Mouse (Mus musculus) T-helper 2 cell (primary cell): ENCODE results near the gene Npdc1.

Experiments
- in situ Hi-C: fragments of 300-600 bp; cut with MboI, MseI; formaldehyde crosslinking; loops from one replicate; pipeline ENCODE4 v1.15.1; 2025; ENCODE audit warnings: high pct_unique_total_duplicates

Npdc1 gene

DNA sequence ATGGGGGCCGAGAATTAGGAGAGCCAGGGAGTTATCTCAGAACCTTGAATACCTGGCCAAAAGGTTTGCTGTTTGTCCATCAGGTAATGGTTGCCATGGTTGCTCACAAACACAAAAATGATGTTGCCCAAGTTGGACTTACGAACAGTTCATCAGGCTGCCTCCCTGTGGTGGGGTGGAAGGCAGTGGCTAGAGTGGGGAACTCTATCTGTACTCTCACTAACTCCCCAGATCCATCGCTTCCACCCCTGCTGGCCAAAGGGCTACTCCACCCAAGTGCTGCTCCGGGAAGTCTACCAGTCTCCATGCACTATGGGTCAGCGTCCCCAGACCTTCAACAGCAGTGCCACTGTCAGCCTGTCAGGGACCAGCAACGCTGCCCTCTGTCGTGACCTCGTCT lies at the start of gene Npdc1:
Gene Npdc1, plus strand, starts transcription at position 301 of the 400 bp plus-strand sequence.
- in situ Hi-C loops, result no loop called here

DNA sequence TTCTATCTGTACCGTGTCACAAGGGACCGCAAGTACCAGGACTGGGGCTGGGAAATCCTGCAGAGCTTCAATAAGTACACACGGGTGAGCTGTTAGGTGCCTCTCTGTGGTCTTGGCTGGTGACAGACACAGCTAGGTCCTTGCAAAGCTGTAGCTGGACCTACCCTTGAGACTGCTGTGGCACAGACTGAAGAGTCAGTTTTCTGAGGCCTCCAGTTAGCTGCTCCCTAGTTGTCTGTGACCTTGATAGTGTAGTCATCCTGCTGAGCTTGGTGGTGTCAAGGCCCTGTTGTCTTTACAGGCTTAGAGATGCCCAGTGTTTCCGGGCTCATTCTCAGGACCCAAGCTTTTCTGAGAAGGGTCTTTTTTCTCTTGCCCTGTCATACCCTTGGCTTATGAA lies 49.7 kb upstream of the Npdc1 start:
- in situ Hi-C loops, result no loop called here

DNA sequence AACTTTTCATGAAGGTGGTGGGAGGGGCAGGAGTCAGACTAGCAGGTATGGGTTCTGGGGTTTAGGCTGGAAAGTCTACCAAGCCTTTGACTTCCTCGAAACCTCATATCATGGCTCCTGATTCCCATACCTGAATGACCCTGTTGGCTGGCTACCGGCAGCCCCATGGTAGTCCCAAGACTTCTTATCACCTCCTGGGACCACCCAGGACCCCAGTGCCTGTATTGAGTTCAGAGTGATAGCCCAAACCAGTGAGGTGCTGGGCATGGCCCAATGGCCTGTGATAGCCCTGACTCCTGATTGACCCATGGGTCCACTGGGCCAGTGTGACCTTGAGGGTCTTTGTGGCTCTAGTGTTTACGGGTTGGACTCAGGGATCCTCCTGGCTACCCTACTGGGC lies 48.5 kb upstream of the Npdc1 start:
- in situ Hi-C loops, result no loop called here

- in situ Hi-C loops, result no loop called here
Measured at GRCm38 (mm10) chr2:25354211-25354610, 44.9 kb upstream of the Npdc1 start.

DNA sequence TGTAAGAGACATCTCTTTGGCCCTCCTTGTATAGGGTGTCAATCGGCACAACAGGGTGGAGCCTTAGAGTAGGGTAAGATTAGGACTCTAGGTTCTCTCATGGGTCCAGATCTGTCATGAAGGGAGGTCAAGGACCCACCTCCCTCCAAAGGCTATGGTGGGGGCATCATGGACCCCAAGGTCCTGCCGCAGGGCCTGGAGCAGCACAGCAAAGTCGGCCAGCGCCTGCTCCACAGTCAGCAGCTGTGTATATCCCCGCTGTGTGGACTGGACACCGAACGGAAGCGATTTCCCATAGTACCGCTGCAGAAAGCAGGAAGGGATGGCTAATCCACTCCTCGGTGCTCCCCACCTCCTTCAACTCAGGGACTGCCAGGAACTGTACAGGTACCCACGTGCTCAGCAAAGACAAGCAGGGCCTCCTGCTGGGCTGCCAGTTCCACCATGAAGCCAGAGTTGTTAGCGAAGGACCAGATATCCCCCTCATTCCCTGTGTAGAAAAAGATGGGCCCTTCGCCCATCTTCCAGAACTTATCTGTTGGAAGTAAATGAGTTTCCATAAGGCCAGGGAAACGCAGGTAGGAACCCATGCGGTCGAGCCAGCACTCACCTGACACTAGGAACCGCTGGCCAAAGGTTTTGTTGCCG lies 43.6 kb upstream of the Npdc1 start:
- in situ Hi-C loops, result no loop called here

- in situ Hi-C loops, result no loop called here
Measured at GRCm38 (mm10) chr2:25356208-25357079, 42.7 kb upstream of the Npdc1 start, which contains the start of gene Dpp7. Gene Dpp7 (minus strand): TSS chr2:25356359.

GRCm38 (mm10) chr2:25359848-25360247 lies 39.3 kb upstream of the Npdc1 start:
- in situ Hi-C loops, result no loop called here

DNA sequence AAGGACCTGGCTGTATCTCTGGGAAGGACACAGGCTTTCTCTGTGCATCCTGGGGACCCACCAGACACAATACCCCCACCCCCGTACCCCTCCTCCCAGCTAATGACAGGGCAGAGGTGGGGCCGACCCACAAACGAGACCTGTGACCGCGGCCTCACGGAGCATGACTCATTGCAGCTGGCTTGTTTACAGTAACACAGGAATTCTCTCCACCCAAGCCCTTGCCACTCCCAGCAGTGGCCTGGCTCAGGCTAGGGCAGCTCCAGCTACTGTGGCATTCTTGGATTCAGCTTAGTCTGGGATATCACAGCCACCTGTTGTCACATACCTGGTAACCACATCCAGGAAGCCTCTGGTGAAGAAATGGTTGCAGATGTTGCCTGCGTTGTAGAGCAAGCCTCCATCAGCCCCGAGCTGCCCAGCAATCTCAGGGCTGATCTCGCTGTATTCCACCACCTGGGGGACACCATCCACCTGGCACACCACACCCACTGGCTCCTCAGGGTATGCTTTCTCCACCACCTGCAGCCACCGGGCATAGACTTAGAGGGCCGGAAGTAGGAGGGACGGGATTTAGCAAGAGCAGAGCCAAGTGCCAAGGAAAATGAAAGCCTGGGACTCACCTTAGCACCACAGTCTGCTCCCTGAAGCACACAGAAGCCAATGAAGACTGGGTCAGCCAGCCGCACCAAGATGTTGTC lies 35.5 kb upstream of the Npdc1 start:
- in situ Hi-C loops, result no loop called here

DNA sequence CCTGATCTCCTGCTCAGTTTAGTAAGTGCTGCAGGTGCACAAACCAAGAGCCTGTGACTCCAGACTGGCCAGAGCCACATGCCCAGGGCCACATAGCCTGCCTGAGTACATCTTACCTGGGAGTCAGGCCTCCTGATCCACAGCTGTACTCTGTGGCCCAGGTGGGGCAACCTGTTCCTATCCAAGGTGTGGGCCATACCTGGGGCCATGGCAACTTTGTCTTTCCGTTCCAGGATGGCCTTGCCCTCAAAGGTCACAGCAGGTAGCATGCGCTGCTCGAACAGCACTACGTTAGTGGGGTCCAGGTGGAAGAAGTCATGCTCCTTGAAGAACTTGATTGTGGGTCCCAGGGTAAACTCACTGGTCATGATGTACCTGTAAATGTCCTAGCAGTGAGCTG lies 34.8 kb upstream of the Npdc1 start:
- in situ Hi-C loops, result no loop called here

DNA sequence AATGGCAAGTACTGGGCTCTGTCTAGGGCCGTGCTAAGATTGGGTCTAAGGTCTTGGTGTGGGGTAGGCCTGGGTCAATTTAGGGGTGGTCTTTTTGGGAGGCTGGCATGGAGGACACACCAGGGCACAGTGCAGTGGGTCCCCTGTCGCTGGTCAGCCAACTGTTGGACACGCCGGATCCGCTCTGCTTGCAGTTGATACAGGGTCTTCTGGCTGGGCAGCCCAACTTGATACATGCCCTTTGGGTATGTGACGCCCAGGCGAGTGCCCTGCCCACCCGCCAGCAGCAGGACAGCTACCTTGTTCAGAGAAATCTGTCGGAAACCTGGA lies 34.4 kb upstream of the Npdc1 start:
- in situ Hi-C loops, result loop anchor here (5.0 kb wide), 1 partner anchor 32 kb away; the partner anchor contains the start of gene Man1b1

DNA sequence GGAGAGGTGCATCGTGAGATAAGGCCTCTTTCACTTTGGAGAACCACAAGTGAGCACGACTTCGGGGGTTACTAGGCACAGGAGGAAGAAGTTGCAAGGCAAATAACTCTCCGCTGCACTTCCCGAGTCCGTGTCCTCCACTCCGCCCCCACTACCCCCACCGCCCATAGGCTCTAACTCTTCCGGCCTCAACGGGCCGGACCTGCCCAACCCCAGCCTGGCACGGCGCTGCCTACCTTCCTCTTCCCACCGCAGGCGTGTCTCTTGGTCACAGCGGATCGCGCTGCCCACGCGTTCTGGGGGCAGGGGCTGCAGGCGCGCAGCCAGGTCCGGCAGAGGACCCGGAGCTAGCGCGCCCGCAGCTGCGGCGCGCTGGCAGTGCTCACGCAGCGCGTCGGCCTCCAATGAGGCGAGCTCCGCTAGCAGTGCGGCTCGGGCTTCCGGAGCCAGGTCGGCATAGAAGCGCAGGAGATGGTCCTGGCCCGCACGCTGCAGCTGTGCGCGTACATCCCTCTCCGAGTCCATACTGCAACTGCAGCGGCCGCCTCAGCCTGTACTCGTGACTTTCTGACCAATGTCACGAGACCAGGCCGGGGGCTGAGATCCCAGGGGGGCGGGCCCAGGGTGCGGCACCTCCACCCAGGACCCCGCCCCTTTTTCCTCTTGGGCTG lies 33.9 kb upstream of the Npdc1 start, which contains the start of gene Uap1l1:
Gene Uap1l1, minus strand, starts transcription at position 592 of the 671 bp plus-strand sequence.
- in situ Hi-C loops, result loop anchor here (5.0 kb wide), 1 partner anchor 33 kb away; the partner anchor contains the start of gene Man1b1

GRCm38 (mm10) chr2:25369996-25370395 lies 29.2 kb upstream of the Npdc1 start:
- in situ Hi-C loops, result loop anchor here (5.0 kb wide), 1 partner anchor 38 kb away; the partner anchor contains the start of gene Man1b1

- in situ Hi-C loops, result no loop called here
Measured at GRCm38 (mm10) chr2:25371764-25372643, 27.1 kb upstream of the Npdc1 start, which contains the start of gene Sapcd2. Gene Sapcd2 (plus strand): TSS chr2:25372321.

- in situ Hi-C loops, result no loop called here
Measured at GRCm38 (mm10) chr2:25372644-25373391, 26.3 kb upstream of the Npdc1 start.

DNA sequence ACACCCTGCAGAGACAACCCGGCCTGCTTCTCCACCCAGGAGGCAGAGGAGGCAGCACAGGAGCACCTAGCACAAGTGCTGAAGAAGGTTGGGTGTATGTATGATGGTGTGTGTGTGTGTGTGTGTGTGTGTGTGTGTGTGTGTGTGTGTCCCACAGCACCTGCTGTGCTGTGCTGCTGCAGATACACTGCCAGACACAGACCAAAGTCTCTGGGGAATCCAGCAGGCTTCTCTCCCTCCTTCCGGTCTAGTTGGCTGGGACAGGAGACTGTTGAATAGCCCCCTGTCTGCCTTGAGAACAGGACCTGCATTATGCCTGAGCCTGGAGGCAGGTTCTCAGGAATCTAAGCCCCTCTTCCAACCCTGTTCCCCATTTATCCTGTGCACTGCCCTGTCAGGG lies 25.7 kb upstream of the Npdc1 start:
- in situ Hi-C loops, result no loop called here

GRCm38 (mm10) chr2:25376589-25376988 lies 22.6 kb upstream of the Npdc1 start:
- in situ Hi-C loops, result no loop called here

- in situ Hi-C loops, result no loop called here
Measured at GRCm38 (mm10) chr2:25384492-25384891, 14.7 kb upstream of the Npdc1 start.

DNA sequence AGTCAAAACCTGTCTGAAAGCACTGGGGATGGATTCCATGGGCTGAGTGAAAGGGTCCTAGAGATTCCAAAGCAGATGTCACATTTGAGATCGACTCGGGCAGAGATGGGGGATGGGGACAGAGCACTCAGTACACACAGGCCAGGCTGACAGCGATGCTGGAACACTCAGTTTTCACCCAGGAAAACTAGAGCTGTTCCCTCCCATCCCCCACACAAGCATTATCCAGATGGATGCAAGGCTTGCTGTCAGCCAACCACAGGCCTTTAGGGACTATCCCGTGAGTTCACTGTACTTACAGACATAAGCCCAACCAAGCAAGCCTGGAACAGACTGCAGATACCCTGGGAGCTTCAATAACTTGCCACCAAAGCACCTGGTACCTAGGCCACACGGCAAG lies 7.9 kb upstream of the Npdc1 start:
- in situ Hi-C loops, result no loop called here

DNA sequence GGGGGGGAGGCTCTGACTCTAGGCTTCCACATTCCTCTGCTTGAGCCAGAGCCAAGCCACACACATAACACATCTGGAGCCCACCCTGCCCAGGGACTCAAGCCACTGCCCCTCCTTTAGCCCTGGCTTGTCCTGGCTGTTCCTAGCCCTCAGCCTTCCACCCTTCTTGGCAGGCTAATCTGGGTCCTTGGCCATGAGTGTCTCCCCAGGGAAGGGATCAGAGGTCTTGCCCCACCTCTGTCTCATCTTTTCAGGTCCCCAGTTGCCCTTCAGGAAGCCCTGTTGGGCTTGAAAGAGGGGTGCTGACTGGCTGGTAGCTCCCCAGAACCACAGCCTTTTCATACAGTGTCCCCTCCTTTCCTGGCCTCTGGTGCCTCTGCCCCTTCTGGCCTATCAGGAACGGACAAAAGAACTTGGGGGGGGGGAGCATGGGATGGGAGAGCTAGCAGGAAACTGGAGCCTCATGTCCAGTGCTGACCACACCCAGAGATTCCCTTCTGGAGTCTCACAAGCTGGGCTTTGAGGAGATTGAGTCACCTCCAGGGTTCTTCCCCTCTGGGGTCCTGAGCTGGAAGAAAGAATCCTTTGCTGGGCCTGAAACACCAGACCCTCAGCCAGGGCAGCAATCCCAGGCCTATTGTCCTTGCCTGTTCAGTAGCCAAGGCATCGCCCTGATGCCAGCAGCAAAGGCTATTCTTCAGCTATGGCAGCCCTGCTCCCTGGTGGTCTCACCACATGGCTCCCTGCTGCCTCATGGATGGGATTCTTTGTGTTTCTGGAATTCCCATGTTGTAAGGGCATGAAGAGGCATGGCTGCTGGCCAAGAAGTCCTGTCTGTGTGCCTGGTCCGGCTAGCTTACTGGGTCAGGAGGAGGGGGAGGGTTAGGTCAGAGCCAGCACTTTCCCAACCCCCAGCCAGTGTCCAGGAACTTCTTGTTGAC lies 4.6 kb upstream of the Npdc1 start:
- in situ Hi-C loops, result no loop called here
